Mouse (Mus musculus) CH12.LX (cell line): ENCODE data around the gene Gimap5. TPM values are rescaled to one million over a fixed set of nuclear protein-coding genes. Genes with fewer than 3 reads are reported as not detected.
A peak's percentile ranks its signal among the peaks of the same experiment; 100 is the strongest.

ENCODE experiments used
- DNase-seq: peaks from one replicate; pipeline ENCODE4 v3.0.0-alpha.2; 2013; ENCODE audit errors: extremely low read depth
- H3K27ac ChIP-seq: 2 replicates; pipeline ENCODE4 v1.5.1; 2012; ENCODE audit warnings: low read depth, mild to moderate bottlenecking, control low read depth, moderate library complexity; ENCODE audit not compliant: insufficient read depth
- H3K27me3 ChIP-seq: replicated peaks from 2 replicates; pipeline ENCODE3; 2012; ENCODE audit warnings: inconsistent platforms
- H3K36me3 ChIP-seq, 2 experiments: replicated peaks in 1 of 2; 2 replicates each; pipeline versions ENCODE3 to v1.6.1; 2012; ENCODE audit warnings: inconsistent platforms in 1 of 2, low read length in 1 of 2, mild to moderate bottlenecking in 1 of 2, mixed read lengths in 1 of 2, moderate library complexity in 1 of 2; ENCODE audit not compliant: control insufficient read depth in 1 of 2, insufficient read depth in 1 of 2
- H3K4me1 ChIP-seq, 2 experiments: 2 replicates each; pipeline ENCODE4 v1.6.1; 2012; ENCODE audit warnings: inconsistent platforms in 1 of 2, moderate library complexity in 1 of 2; ENCODE audit not compliant: insufficient read depth in 2 of 2, control insufficient read depth in 1 of 2
- H3K4me2 ChIP-seq: 2 replicates; pipeline ENCODE4 v1.6.1; 2012; ENCODE audit warnings: low read depth, mild to moderate bottlenecking, control low read depth; ENCODE audit not compliant: poor library complexity, insufficient read depth, severe bottlenecking
- H3K4me3 ChIP-seq, 3 experiments: fragments of 150-350 bp in 1 of 3; sonication (generic) in 1 of 3; replicated peaks in 1 of 3; 2 replicates each; pipeline versions ENCODE3 to v1.5.1; 2011 to 2012; ENCODE audit warnings: low read depth in 2 of 3, low read length in 2 of 3, mild to moderate bottlenecking in 2 of 3, moderate library complexity in 2 of 3, control low read depth in 1 of 3, improper control_type of control experiment in 1 of 3, inconsistent platforms in 1 of 3, mixed read lengths in 1 of 3; ENCODE audit not compliant: poor library complexity in 1 of 3
- H3K79me2 ChIP-seq: replicated peaks from 2 replicates; pipeline ENCODE4 v1.6.1; 2012; ENCODE audit warnings: mild to moderate bottlenecking, moderate library complexity; ENCODE audit not compliant: control insufficient read depth, poor library complexity, insufficient read depth, severe bottlenecking; ENCODE audit errors: extremely low read depth
- H3K9ac ChIP-seq: 2 replicates; pipeline ENCODE4 v1.6.1; 2012; ENCODE audit warnings: low read depth, mild to moderate bottlenecking, control low read depth, moderate library complexity; ENCODE audit not compliant: insufficient read depth
- H3K9me3 ChIP-seq: replicated peaks from 2 replicates; pipeline ENCODE3; 2012; ENCODE audit warnings: low read length, inconsistent platforms, mixed read lengths
- BHLHE40 ChIP-seq: IDR thresholded peaks from 2 replicates; pipeline ENCODE4 v1.6.1; 2011; ENCODE audit warnings: mild to moderate bottlenecking, low read depth, low read length, improper control_type of control experiment
- CHD1 ChIP-seq: IDR thresholded peaks from 2 replicates; pipeline ENCODE4 v1.6.1; 2012; ENCODE audit warnings: low read depth, low read length, improper control_type of control experiment, inconsistent platforms
- E2F4 ChIP-seq: IDR thresholded peaks from 2 replicates; pipeline ENCODE4 v1.6.1; 2011; ENCODE audit warnings: low read depth, low read length, improper control_type of control experiment; ENCODE audit not compliant: insufficient replicate concordance
- ELF1 ChIP-seq: IDR thresholded peaks from 2 replicates; pipeline ENCODE4 v1.6.1; 2014; ENCODE audit warnings: low read depth, mild to moderate bottlenecking, inconsistent platforms, low read length, improper control_type of control experiment
- GABPA ChIP-seq: IDR thresholded peaks from 2 replicates; pipeline ENCODE4 v1.6.1; 2012; ENCODE audit warnings: low read depth, low read length, improper control_type of control experiment, inconsistent platforms; ENCODE audit not compliant: insufficient replicate concordance
- HCFC1 ChIP-seq: IDR thresholded peaks from 2 replicates; pipeline ENCODE4 v1.6.1; 2012; ENCODE audit warnings: low read depth, mild to moderate bottlenecking, inconsistent platforms, low read length, improper control_type of control experiment
- IRF4 ChIP-seq: IDR thresholded peaks from 2 replicates; pipeline ENCODE4 v1.6.1; 2014; ENCODE audit warnings: low read depth, mild to moderate bottlenecking, inconsistent platforms, low read length, improper control_type of control experiment
- JUN ChIP-seq: IDR thresholded peaks from 2 replicates; pipeline ENCODE4 v1.6.1; 2011; ENCODE audit warnings: low read depth, mild to moderate bottlenecking, low read length, improper control_type of control experiment, moderate library complexity; ENCODE audit not compliant: insufficient read depth
- MAZ ChIP-seq: IDR thresholded peaks from 2 replicates; pipeline ENCODE4 v1.6.1; 2012; ENCODE audit warnings: low read depth, mild to moderate bottlenecking, inconsistent platforms, low read length, improper control_type of control experiment, moderate library complexity
- MYC ChIP-seq: IDR thresholded peaks from 2 replicates; pipeline ENCODE4 v1.6.1; 2011; ENCODE audit warnings: low read depth, mild to moderate bottlenecking, improper control_type of control experiment, low read length
- PAX5 ChIP-seq: IDR thresholded peaks from 2 replicates; pipeline ENCODE4 v1.6.1; 2012; ENCODE audit warnings: low read length, inconsistent platforms, mixed read lengths
- POLR2A ChIP-seq: IDR thresholded peaks from 2 replicates; pipeline ENCODE4 v1.6.1; 2011; ENCODE audit warnings: low read depth, mild to moderate bottlenecking, improper control_type of control experiment, low read length
- SIN3A ChIP-seq: IDR thresholded peaks from 2 replicates; pipeline ENCODE4 v1.6.1; 2012; ENCODE audit warnings: low read length, improper control_type of control experiment, inconsistent platforms
- TBP ChIP-seq: conservative IDR thresholded peaks from 2 replicates; pipeline ENCODE4 v1.6.1; 2011; ENCODE audit warnings: low read depth, low read length, improper control_type of control experiment
- TCF12 ChIP-seq: IDR thresholded peaks from 2 replicates; pipeline ENCODE4 v1.6.1; 2014; ENCODE audit warnings: low read depth, mild to moderate bottlenecking, inconsistent platforms, low read length, improper control_type of control experiment
- USF1 ChIP-seq: IDR thresholded peaks from 2 replicates; pipeline ENCODE4 v1.6.1; 2014; ENCODE audit warnings: low read depth, mild to moderate bottlenecking, inconsistent platforms, low read length, improper control_type of control experiment
- ZMIZ1 ChIP-seq: IDR thresholded peaks from 2 replicates; pipeline ENCODE4 v1.6.1; 2012; ENCODE audit warnings: low read depth, mild to moderate bottlenecking, inconsistent platforms, low read length, improper control_type of control experiment
- ZNF384 ChIP-seq: IDR thresholded peaks from 2 replicates; pipeline ENCODE4 v1.6.1; 2012; ENCODE audit warnings: low read depth, low read length, improper control_type of control experiment, inconsistent platforms
- dilution Hi-C: fragments of 300-500 bp; cut with MboI; formaldehyde crosslinking; loops from 2 replicates; pipeline ENCODE4 v1.14.3; 2020; ENCODE audit warnings: low sequenced_read_pairs; ENCODE audit not compliant: extremely low pct_unique_long_range_greater_than_20kb, extremely low pct_ligation_motif_present
- in situ Hi-C: fragments of 300-500 bp; cut with MboI; formaldehyde crosslinking; loops from 3 replicates; pipeline ENCODE4 v1.14.3; 2019; ENCODE audit warnings: low sequenced_read_pairs, low pct_ligation_motif_present, low pct_unique_long_range_greater_than_20kb, mixed read lengths
- polyA plus RNA-seq: library from polyadenylated mRNA; unstranded; fragments of >175 nt; gene quantifications from 2 replicates; pipeline ENCODE4 v1.2.1, GENCODE M21; 2012; ENCODE audit warnings: low read depth; ENCODE audit not compliant: insufficient read length
- total RNA-seq, 2 experiments: library from RNA; depleted of rRNA; stranded (reverse); fragments of 300-350 nt in 1 of 2; fragments of >200 nt in 1 of 2; gene quantifications; 2 replicates each; pipeline ENCODE4 v1.2.3; 2012 to 2014

The Gimap5 gene
- total and polyA plus RNA-seq, 3 experiments, result 56.9 to 82.1 (median 74.6) TPM

- peaks cover 17 to 51% of the 10 kb centered on the region in 2 experiments for H3K4me1 ChIP-seq
- DNase-seq, result no peak
- H3K79me2 ChIP-seq, result peaks cover 16% of the 10 kb centered on the region; the same call in 1 of the 2 replicates
- peaks cover 25 to 28% of the 10 kb centered on the region in 2 experiments for H3K36me3 ChIP-seq
- peak overlapping the region; percentile 45 to 77 (median 46) for H3K4me3 ChIP-seq
- peak overlapping the region; percentile 79 for H3K27ac ChIP-seq
- in situ Hi-C loops (no loop called here), dilution Hi-C loops (loop anchor here (25.0 kb wide), 1 partner anchor 132 kb away; the partner anchor contains the start of genes AI854703 and Gimap8)
- peak overlapping the region; percentile 95 for H3K9ac ChIP-seq
- TF ChIP-seq IRF4 (0 out of 2 replicates have a peak, but pooled peaks have one; percentile 9), CHD1 (no peak)
- H3K27me3 ChIP-seq, result no peaks in the 10 kb centered on the region
- H3K9me3 ChIP-seq, result no peaks in the 10 kb centered on the region
- H3K4me2 ChIP-seq, result peak overlapping the region; percentile 96
Observed at GRCm38 (mm10) chr6:48768933-48769332, 22.9 kb downstream of the Gimap5 start.

- Histone ChIP-seq H3K27me3 (no peaks in the 10 kb centered on the region), H3K27ac (peak within 1 kb of the TSS; percentile 82), H3K79me2 (peaks cover 16% of the 10 kb centered on the region; the same call in 1 of the 2 replicates), H3K9ac (peak within 1 kb of the TSS; percentile 95), H3K4me2 (peak within 1 kb of the TSS; percentile 96), H3K9me3 (no peaks in the 10 kb centered on the region), H3K36me3 (peaks cover 18% of the 10 kb centered on the region in 2 experiments), H3K4me3 (peak within 1 kb of the TSS; percentile 45 to 77 (median 46)), H3K4me1 (peaks cover 15 to 51% of the 10 kb centered on the region in 2 experiments)
- dilution Hi-C loops (loop anchor here (25.0 kb wide), 1 partner anchor 133 kb away; the partner anchor contains the start of genes AI854703 and Gimap8), in situ Hi-C loops (loop anchor here (5.0 kb wide), 1 partner anchor 123 kb away; the partner anchor contains the start of gene Gimap8)
- peak; percentile 26 for DNase-seq
- TF ChIP-seq ELF1 (no peak), SIN3A (peak; percentile 31), TCF12 (peak; percentile 28; the same call in 1 of the 2 replicates), TBP (peak; percentile 76), MYC (no peak), MAZ (no peak), USF1 (no peak), GABPA (no peak), ZNF384 (peak; percentile 95), PAX5 (no peak), HCFC1 (no peak), POLR2A (no peak), E2F4 (no peak), ZMIZ1 (no peak), JUN (no peak), CHD1 (0 out of 2 replicates have a peak, but pooled peaks have one; percentile 11), BHLHE40 (no peak)
Observed at GRCm38 (mm10) chr6:48770696-48771095, 24.7 kb downstream of the Gimap5 start, which contains the start of gene Gimap3. Gene Gimap3, minus strand, starts transcription at chr6:48770851.
